Comparison of ENCODE assay signal across 1 mouse cellular context in the genomic region with DNA sequence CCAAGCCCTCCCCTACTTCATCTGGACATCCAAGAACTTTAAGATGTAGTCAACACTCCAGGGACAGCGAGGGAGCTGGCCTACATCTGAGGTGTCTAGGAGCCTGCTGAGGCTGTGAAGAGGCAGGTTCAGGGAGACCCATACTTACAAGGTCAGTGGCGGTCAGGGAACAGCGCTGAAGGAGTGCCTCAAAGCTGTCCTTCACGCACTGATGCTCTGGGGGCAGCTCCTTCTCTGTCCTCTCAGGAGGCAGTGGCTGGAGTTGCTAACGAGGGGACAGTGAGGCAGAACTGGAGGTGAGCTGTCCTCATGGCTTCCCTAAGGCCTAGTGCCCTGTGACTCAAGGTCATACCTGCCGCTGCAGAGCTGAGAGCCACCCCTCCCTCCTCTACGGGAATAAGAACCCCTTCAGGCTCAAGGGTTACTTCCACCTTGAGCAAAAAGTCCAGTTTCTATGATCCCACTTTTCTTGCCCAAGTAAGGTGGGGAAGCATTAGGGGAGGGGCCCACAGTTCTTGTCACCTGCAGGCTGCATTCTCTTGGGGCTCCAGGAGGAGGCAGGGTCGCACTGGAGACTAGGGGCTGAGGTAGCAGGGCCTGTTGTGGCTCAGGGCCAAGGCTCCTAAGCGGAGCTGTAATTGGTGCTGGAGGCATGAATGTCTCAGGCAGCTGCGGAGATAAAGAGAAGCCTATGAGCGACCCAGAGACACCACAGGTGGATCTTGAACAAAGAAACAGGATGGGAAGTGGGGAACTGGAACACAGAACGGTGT.
TF ChIP-seq lines count a peak whose summit lies in the region.

No protein-coding gene starts in this region.

TF ChIP-seq in CH12.LX, 34 proteins besides CTCF, POLR2A, EP300 and RAD21:
- no peak for TF ChIP-seq SIN3A (IDR thresholded peaks at IDR 0.05; ENCODE audit: low read length)
- peak; percentile 36 for TF ChIP-seq SMC3 (IDR thresholded peaks at IDR 0.05; ENCODE audit: low read depth, low read length)
